Mouse (Mus musculus): ENCODE data around the gene Kirrel3.
A peak's percentile ranks its signal among the peaks of the same experiment; 100 is the strongest.

The Kirrel3 gene

GRCm38 (mm10) chr9:34485759-34486431 lies at the start of gene Kirrel3:
Gene Kirrel3, plus strand, starts transcription at chr9:34485894.
- DNase-seq, result peak; percentile 84

GRCm38 (mm10) chr9:34440721-34441120 lies 45.0 kb upstream of the Kirrel3 start:
- no peak for DNase-seq

GRCm38 (mm10) chr9:34443950-34444349 lies 41.7 kb upstream of the Kirrel3 start:
- no peak for DNase-seq

GRCm38 (mm10) chr9:34446497-34447350 lies 39.0 kb upstream of the Kirrel3 start:
- no peak for DNase-seq

GRCm38 (mm10) chr9:34447736-34448135 lies 38.0 kb upstream of the Kirrel3 start:
- DNase-seq, result no peak

- no peak for DNase-seq
Observed at GRCm38 (mm10) chr9:34448467-34448866, 37.2 kb upstream of the Kirrel3 start.

- DNase-seq, result no peak
Observed at GRCm38 (mm10) chr9:34458189-34458588, 27.5 kb upstream of the Kirrel3 start.

GRCm38 (mm10) chr9:34459968-34460367 lies 25.7 kb upstream of the Kirrel3 start:
- DNase-seq, result no peak

- DNase-seq, result no peak
Observed at GRCm38 (mm10) chr9:34463666-34464065, 22.0 kb upstream of the Kirrel3 start.

GRCm38 (mm10) chr9:34466058-34466457 lies 19.6 kb upstream of the Kirrel3 start:
- no peak for DNase-seq

GRCm38 (mm10) chr9:34469180-34469579 lies 16.5 kb upstream of the Kirrel3 start:
- no peak for DNase-seq

- no peak for DNase-seq
Observed at GRCm38 (mm10) chr9:34476206-34476605, 9.5 kb upstream of the Kirrel3 start.

GRCm38 (mm10) chr9:34478494-34478893 lies 7.2 kb upstream of the Kirrel3 start:
- no peak for DNase-seq

- no peak for DNase-seq
Observed at GRCm38 (mm10) chr9:34483236-34483635, 2.5 kb upstream of the Kirrel3 start.

GRCm38 (mm10) chr9:34484665-34485064 lies 1.0 kb upstream of the Kirrel3 start:
- DNase-seq, result no peak

- no peak for DNase-seq
Observed at GRCm38 (mm10) chr9:34488267-34488666, 2.6 kb downstream of the Kirrel3 start.

- DNase-seq, result peak; percentile 75
Observed at GRCm38 (mm10) chr9:34488700-34489315, 3.1 kb downstream of the Kirrel3 start.

- no peak for DNase-seq
Observed at GRCm38 (mm10) chr9:34489316-34489710, 3.6 kb downstream of the Kirrel3 start.

GRCm38 (mm10) chr9:34489760-34490159 lies 4.1 kb downstream of the Kirrel3 start:
- no peak for DNase-seq

GRCm38 (mm10) chr9:34492121-34492520 lies 6.4 kb downstream of the Kirrel3 start:
- no peak for DNase-seq

- no peak for DNase-seq
Observed at GRCm38 (mm10) chr9:34493571-34493970, 7.9 kb downstream of the Kirrel3 start.

- DNase-seq, result no peak
Observed at GRCm38 (mm10) chr9:34498126-34498525, 12.4 kb downstream of the Kirrel3 start.

GRCm38 (mm10) chr9:34498651-34499050 lies 13.0 kb downstream of the Kirrel3 start:
- peak; percentile 92 for DNase-seq

GRCm38 (mm10) chr9:34507164-34507563 lies 21.5 kb downstream of the Kirrel3 start:
- DNase-seq, result no peak
